Mouse (Mus musculus): ENCODE data around the gene Xrra1.

DNA sequence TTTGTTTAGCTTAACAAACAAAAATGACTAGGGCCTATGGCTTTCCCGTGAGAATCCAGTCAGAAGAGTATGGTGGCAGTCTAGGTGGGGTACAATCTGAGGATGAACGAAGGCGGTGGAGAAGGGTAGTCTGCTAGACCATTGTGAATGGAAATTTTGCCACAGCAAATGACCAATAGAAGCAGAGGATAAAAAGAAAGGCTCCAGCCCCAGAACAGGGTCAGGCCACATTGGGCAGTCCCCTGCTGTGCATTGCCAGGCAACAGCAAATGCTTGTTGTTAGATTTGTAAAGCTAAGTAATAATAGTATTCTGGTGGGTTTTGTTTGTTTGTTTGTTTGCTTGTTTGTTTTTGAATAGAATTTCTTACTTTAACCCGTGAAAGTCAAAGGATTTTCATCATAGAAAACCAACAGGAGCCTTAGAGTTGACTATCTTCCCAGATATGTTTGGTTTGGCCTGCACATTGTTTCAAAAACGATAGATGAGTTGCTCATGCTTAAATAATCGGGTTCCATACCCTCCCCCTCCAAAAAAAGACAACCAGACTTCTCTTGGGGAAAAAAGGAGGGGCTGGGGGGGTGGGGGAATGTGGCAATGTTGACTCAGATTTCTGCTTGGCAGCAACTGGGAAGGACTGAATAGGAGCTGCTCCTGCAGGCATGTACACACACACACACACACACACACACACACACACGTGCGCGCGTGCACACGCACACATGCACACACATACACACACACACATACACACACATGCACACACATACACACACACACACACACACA, 5.5 kb downstream of the Xrra1 start:
- TF ChIP-seq CTCF (IDR thresholded peaks at IDR 0.05; ENCODE audit: extremely low read depth, insufficient read depth, low read length) = no peak
- TF ChIP-seq POLR2A (IDR thresholded peaks at IDR 0.05; ENCODE audit: extremely low read depth, insufficient read depth, low read length) = no peak

All from cortical plate, adult 2 months (tissue).